Mouse (Mus musculus) forebrain, embryonic 16.5 days (tissue): ENCODE results near the gene Cdkn1b. TPM values are rescaled to one million over a fixed set of nuclear protein-coding genes. Genes with fewer than 3 reads are reported as not detected.
A peak's percentile ranks its signal among the peaks of the same experiment; 100 is the strongest.

Source experiments
- ATAC-seq: fragments of 200-750 bp; cut with Nextera tagmentation; 2 replicates; pipeline ENCODE4 v1.8.0; 2017; ENCODE audit warnings: mild to moderate bottlenecking, moderate library complexity
- H3K27ac ChIP-seq: fragments of 300-500 bp; sonication (generic); 2 replicates; pipeline ENCODE4 v1.5.1; 2014; ENCODE audit warnings: low read length, control low read depth
- H3K27me3 ChIP-seq: fragments of 300-500 bp; sonication (generic); replicated peaks from 2 replicates; pipeline ENCODE4 v1.6.1; 2014; ENCODE audit warnings: low read length; ENCODE audit not compliant: control insufficient read depth, insufficient read depth
- H3K36me3 ChIP-seq: fragments of 300-500 bp; sonication (generic); 2 replicates; pipeline ENCODE4 v1.6.1; 2014; ENCODE audit not compliant: control insufficient read depth, insufficient read depth
- H3K4me1 ChIP-seq: fragments of 300-500 bp; sonication (generic); replicated peaks from 2 replicates; pipeline ENCODE4 v1.6.1; 2014; ENCODE audit warnings: low read length; ENCODE audit not compliant: control insufficient read depth, insufficient read depth
- H3K4me2 ChIP-seq: fragments of 300-500 bp; sonication (generic); 2 replicates; pipeline ENCODE4 v1.6.1; 2014; ENCODE audit warnings: mild to moderate bottlenecking, low read length, control low read depth
- H3K4me3 ChIP-seq: fragments of 300-500 bp; sonication (generic); replicated peaks from 2 replicates; pipeline ENCODE4 v1.5.1; 2014; ENCODE audit warnings: mild to moderate bottlenecking, low read length, control low read depth
- H3K9ac ChIP-seq: fragments of 300-500 bp; sonication (generic); replicated peaks from 2 replicates; pipeline ENCODE4 v1.6.1; 2014; ENCODE audit warnings: low read depth, low read length, control low read depth
- H3K9me3 ChIP-seq: fragments of 300-500 bp; sonication (generic); 2 replicates; pipeline ENCODE4 v1.6.1; 2016; ENCODE audit warnings: low read length; ENCODE audit not compliant: control insufficient read depth
- WGBS: fragments of 180-500 bp; shearing (Covaris S2); extraction: QIAGEN DNeasy Blood & Tissue Kit; methylation state at CpG from one replicate; pipeline ENCODE4 v1.1.7; 2014; 5-methylcytosine and 5-hydroxymethylcytosine counted together
- polyA plus RNA-seq: library from polyadenylated mRNA; unstranded; fragments of >200 nt; fragmentation: Nextera tagmentation; extraction: Ambion mirVana; gene quantifications from 2 replicates; pipeline ENCODE4 v1.2.1, GENCODE M21; 2015

Gene Cdkn1b
- polyA plus RNA-seq, 1 experiment from 2014 or later: 39.4 TPM

- Histone ChIP-seq H3K9me3 (no peaks in the 10 kb centered on the region), H3K27ac (peak overlapping the region; percentile 99), H3K27me3 (no peaks in the 10 kb centered on the region), H3K36me3 (no peaks in the 10 kb centered on the region), H3K4me1 (peaks cover 46% of the 10 kb centered on the region), H3K4me2 (peak overlapping the region; percentile 94), H3K4me3 (peak overlapping the region; percentile 68), H3K9ac (peak overlapping the region; percentile 83)
- no peak for ATAC-seq
- 7% methylated on average over 3 of the region's 3 CpGs for WGBS
Observed at GRCm38 (mm10) chr6:134926338-134926705, 6.1 kb downstream of the Cdkn1b start.

DNA sequence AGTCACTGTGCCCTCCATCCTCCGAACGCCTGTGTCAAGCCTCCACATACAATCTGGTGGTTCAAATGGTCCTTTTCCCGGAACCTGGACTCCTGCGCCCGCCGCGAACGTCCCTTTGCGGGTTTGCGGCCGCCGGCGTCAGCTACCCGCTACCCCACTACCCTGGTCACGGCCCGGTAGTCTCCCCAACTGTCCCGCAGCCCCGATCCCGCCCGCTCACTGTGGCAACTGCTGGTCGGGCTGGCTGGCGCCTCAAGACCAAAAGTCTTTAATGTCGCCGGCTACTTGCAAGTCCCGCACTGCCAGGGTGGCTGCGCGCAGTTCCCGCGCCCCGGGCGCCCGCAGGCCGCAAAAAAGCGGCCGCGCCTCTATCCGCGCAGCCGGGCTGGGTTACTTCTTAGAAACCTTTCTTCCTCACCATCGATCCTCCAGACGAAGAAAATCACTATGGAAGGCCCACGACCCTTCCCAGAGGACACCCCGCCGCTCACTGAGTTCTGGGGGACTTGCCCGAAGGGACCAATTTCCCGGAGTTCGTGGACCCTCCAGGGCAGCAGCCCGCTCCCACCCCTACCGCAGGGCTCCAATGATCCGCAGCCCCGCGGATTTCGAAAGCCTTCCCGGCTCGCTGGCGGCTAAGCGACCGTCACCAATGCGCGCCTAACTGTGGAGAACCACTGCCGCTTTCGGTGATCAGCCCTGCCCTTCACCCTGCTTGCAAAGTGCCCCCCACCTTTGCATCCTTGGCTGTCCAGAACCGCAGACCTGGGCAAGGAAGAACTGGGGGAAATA, 6.8 kb downstream of the Cdkn1b start:
- H3K27me3 ChIP-seq: no peaks in the 10 kb centered on the region
- H3K4me2 ChIP-seq: peak overlapping the region; percentile 94
- H3K9me3 ChIP-seq: no peaks in the 10 kb centered on the region
- peak overlapping the region; percentile 68 for H3K4me3 ChIP-seq
- H3K4me1 ChIP-seq: peaks cover 46% of the 10 kb centered on the region
- peak; percentile 31 for ATAC-seq
- H3K36me3 ChIP-seq: no peaks in the 10 kb centered on the region
- H3K27ac ChIP-seq: peak overlapping the region; percentile 99
- WGBS: under 1% methylated on average over 63 of the region's 63 CpGs
- peak overlapping the region; percentile 83 for H3K9ac ChIP-seq

DNA sequence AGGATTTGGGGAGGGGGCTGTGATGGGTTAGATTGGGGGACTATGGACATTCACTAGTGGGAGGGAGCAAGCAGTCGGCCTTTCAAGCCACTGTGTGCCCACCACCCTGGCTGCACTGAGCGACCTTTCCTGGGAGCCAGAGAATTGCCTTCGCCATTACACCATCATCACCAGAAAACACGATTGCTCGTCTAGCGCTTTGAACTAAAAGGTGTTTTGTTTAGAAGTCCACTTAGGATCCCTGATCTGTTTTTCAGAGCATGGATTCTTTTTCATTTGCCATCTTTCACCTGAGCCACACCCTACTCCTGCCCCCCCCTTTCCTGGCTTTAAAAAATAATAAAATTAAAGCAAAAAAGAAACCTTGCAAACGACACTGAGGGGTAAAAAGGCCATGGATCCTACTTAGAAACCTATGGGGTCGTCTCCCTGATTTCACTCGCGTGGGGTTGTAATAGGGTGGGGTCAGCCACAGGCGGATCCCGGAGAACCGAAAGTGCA, 7.4 kb downstream of the Cdkn1b start:
- peak; percentile 2 for ATAC-seq
- peak overlapping the region; percentile 99 for H3K27ac ChIP-seq
- H3K4me1 ChIP-seq: peaks cover 42% of the 10 kb centered on the region
- H3K4me3 ChIP-seq: peak overlapping the region; percentile 68
- WGBS: 0% methylated on average over 13 of the region's 13 CpGs
- peak overlapping the region; percentile 94 for H3K4me2 ChIP-seq
- no peaks in the 10 kb centered on the region for H3K36me3 ChIP-seq
- peak overlapping the region; percentile 83 for H3K9ac ChIP-seq
- no peaks in the 10 kb centered on the region for H3K27me3 ChIP-seq
- H3K9me3 ChIP-seq: no peaks in the 10 kb centered on the region

GRCm38 (mm10) chr6:134928096-134928888, 8.1 kb downstream of the Cdkn1b start:
- WGBS: under 1% methylated on average over 63 of the region's 63 CpGs
- H3K4me1 ChIP-seq: peaks cover 41% of the 10 kb centered on the region
- ATAC-seq: peak; percentile 80

DNA sequence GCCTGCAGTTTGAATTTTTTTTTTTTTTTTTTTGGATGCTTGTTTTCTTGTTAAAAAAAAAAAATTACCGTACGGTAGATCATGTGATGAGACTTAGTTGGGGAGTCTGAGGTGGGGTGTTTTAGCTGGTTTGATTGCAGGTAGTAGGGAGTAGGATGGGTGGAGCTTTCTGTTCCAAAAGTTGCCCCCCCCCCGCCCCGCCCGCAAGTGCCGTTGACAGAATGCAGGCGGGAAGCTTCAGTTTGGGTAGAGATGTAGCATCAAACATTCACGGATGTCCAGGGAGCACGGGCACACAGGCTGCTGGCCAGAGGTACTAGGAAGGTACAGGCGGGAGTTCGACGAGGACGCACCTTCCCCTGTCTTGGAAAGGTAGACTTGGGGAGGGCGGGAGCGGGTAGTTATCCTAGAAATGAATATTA, 8.7 kb downstream of the Cdkn1b start:
- peak; percentile 9 for ATAC-seq
- H3K4me1 ChIP-seq: peaks cover 35% of the 10 kb centered on the region
- peak overlapping the region; percentile 94 for H3K4me2 ChIP-seq
- peak overlapping the region; percentile 83 for H3K9ac ChIP-seq
- peak overlapping the region; percentile 68 for H3K4me3 ChIP-seq
- WGBS: under 1% methylated on average over 15 of the region's 15 CpGs
- peak overlapping the region; percentile 99 for H3K27ac ChIP-seq
- H3K36me3 ChIP-seq: no peaks in the 10 kb centered on the region
- no peaks in the 10 kb centered on the region for H3K9me3 ChIP-seq
- H3K27me3 ChIP-seq: no peaks in the 10 kb centered on the region

More at GRCm38 (mm10) chr6:134928096-134928888, 8.1 kb downstream of the Cdkn1b start:
- Histone ChIP-seq H3K27me3 (no peaks in the 10 kb centered on the region), H3K4me3 (peak overlapping the region; percentile 68), H3K9ac (peak overlapping the region; percentile 83), H3K4me2 (peak overlapping the region; percentile 94), H3K27ac (peak overlapping the region; percentile 99), H3K9me3 (no peaks in the 10 kb centered on the region), H3K36me3 (no peaks in the 10 kb centered on the region)

- Histone ChIP-seq H3K4me3 (peak overlapping the region; percentile 38), H3K4me1 (peaks cover 32% of the 10 kb centered on the region), H3K9me3 (no peaks in the 10 kb centered on the region), H3K4me2 (peak overlapping the region; percentile 52), H3K9ac (peak overlapping the region; percentile 50), H3K27ac (peak overlapping the region; percentile 39; the same call in 1 of the 2 replicates), H3K36me3 (no peaks in the 10 kb centered on the region), H3K27me3 (no peaks in the 10 kb centered on the region)
- 28% methylated on average over 4 of the region's 4 CpGs for WGBS
- ATAC-seq: no peak
Observed at GRCm38 (mm10) chr6:134929926-134930325, 9.7 kb downstream of the Cdkn1b start.

GRCm38 (mm10) chr6:134930383-134930782, 10.2 kb downstream of the Cdkn1b start:
- Histone ChIP-seq H3K9ac (peak overlapping the region; percentile 50), H3K27ac (no peak overlapping the region), H3K36me3 (no peaks in the 10 kb centered on the region), H3K9me3 (no peaks in the 10 kb centered on the region), H3K4me3 (peak overlapping the region; percentile 38), H3K4me2 (peak overlapping the region; percentile 52), H3K4me1 (peaks cover 32% of the 10 kb centered on the region), H3K27me3 (no peaks in the 10 kb centered on the region)
- WGBS: 57% methylated on average over 7 of the region's 7 CpGs
- no peak for ATAC-seq

- no peak overlapping the region for H3K9ac ChIP-seq
Observed at GRCm38 (mm10) chr6:134931146-134931545, 10.9 kb downstream of the Cdkn1b start.

More at GRCm38 (mm10) chr6:134931146-134931545, 10.9 kb downstream of the Cdkn1b start:
- H3K4me3 ChIP-seq: peak overlapping the region; percentile 38
- no peak for ATAC-seq
- no peak overlapping the region for H3K27ac ChIP-seq
- no peaks in the 10 kb centered on the region for H3K36me3 ChIP-seq
- no peaks in the 10 kb centered on the region for H3K9me3 ChIP-seq
- WGBS: 55% methylated on average over 3 of the region's 3 CpGs
- peaks cover 32% of the 10 kb centered on the region for H3K4me1 ChIP-seq
- H3K4me2 ChIP-seq: peak overlapping the region; percentile 52
- H3K27me3 ChIP-seq: no peaks in the 10 kb centered on the region
